Mouse (Mus musculus) liver, embryonic 12.5 days (tissue): ENCODE data around the gene Rundc3b. TPM values are rescaled to one million over a fixed set of nuclear protein-coding genes. Genes with fewer than 3 reads are reported as not detected.
A peak's percentile ranks its signal among the peaks of the same experiment; 100 is the strongest.

Experiments used
- ATAC-seq: fragments of 200-750 bp; cut with Nextera tagmentation; 2 replicates; pipeline ENCODE4 v1.8.0; 2017; ENCODE audit warnings: moderate number of reproducible peaks, mild to moderate bottlenecking, moderate library complexity
- H3K27ac ChIP-seq: fragments of 300-500 bp; sonication (generic); 2 replicates; pipeline ENCODE4 v1.5.1; 2016; ENCODE audit warnings: mild to moderate bottlenecking
- H3K27me3 ChIP-seq: fragments of 300-500 bp; sonication (generic); replicated peaks from 2 replicates; pipeline ENCODE4 v1.6.1; 2016; ENCODE audit warnings: mild to moderate bottlenecking, moderate library complexity
- H3K36me3 ChIP-seq: fragments of 300-500 bp; sonication (generic); 2 replicates; pipeline ENCODE4 v1.6.1; 2016; ENCODE audit warnings: mild to moderate bottlenecking, moderate library complexity
- H3K4me1 ChIP-seq: fragments of 300-500 bp; sonication (generic); 2 replicates; pipeline ENCODE4 v1.6.1; 2016
- H3K4me2 ChIP-seq: fragments of 300-500 bp; sonication (generic); 2 replicates; pipeline ENCODE4 v1.6.1; 2016; ENCODE audit warnings: mild to moderate bottlenecking, moderate library complexity
- H3K4me3 ChIP-seq: fragments of 300-500 bp; sonication (generic); 2 replicates; pipeline ENCODE4 v1.5.1; 2016; ENCODE audit warnings: mild to moderate bottlenecking, moderate library complexity
- H3K9ac ChIP-seq: fragments of 300-500 bp; sonication (generic); 2 replicates; pipeline ENCODE4 v1.6.1; 2016; ENCODE audit warnings: mild to moderate bottlenecking, moderate library complexity
- H3K9me3 ChIP-seq: fragments of 300-500 bp; sonication (generic); replicated peaks from 2 replicates; pipeline ENCODE4 v1.6.1; 2016; ENCODE audit warnings: mild to moderate bottlenecking, moderate library complexity
- WGBS: fragments of 180-500 bp; shearing (Covaris S2); methylation state at CpG from one replicate; pipeline ENCODE4 v1.1.7; 2016; ENCODE audit not compliant: insufficient replicate concordance; 5-methylcytosine and 5-hydroxymethylcytosine counted together
- polyA plus RNA-seq: library from polyadenylated mRNA; unstranded; fragments of >200 nt; fragmentation: Nextera tagmentation; extraction: Ambion mirVana; gene quantifications from 2 replicates; pipeline ENCODE4 v1.2.1, GENCODE M21; 2016

Gene Rundc3b
- polyA plus RNA-seq: 0.39 and 0.41 TPM in 2 replicates

DNA sequence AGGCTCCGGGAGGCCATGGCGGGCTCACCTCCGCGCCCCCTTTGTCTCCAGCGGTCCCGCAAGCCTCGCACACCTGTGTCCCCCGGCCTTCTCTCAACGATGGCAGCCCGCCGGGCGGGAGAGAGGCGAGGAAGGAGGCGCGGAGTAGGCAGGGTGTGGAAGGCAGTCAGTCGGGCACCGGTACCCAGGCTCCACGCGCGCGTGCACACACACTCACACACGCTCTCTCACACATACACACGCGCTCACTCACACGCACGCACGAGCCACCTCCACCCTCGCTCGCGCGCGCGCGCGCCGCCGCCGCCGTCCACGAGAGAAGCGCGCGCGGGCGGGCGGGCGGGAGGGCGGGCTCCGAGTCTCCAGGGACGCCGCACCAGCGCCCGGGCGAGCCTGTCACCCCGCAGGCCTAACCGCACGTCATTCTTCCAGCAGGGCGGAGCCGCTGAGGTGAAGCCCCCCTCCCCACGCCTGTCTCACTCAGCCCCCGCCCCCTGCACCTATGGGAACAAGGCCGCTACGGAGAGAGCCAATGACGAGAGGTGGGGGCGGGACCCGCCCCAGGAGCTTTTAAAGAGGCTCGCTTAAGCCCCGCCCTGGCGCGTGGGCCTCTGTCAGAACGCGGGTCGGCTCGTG, at the start of gene Rundc3b:
TSS of gene Rundc3b (minus strand) at position 357 of the 636 bp plus-strand sequence.
- 0 out of 2 replicates have a peak within 1 kb of the TSS, but pooled peaks have one; percentile 31 for H3K9ac ChIP-seq
- H3K36me3 ChIP-seq: no peaks in the 10 kb centered on the region
- peak within 1 kb of the TSS; percentile 93 for H3K4me2 ChIP-seq
- H3K4me1 ChIP-seq: peaks cover 11% of the 10 kb centered on the region
- no peak within 1 kb of the TSS for H3K27ac ChIP-seq
- no peaks in the 10 kb centered on the region for H3K9me3 ChIP-seq
- ATAC-seq: peak; percentile 93
- peak within 1 kb of the TSS; percentile 64 for H3K4me3 ChIP-seq
- peaks cover 19% of the 10 kb centered on the region for H3K27me3 ChIP-seq
- under 1% methylated on average over 45 of the region's 74 CpGs for WGBS

DNA sequence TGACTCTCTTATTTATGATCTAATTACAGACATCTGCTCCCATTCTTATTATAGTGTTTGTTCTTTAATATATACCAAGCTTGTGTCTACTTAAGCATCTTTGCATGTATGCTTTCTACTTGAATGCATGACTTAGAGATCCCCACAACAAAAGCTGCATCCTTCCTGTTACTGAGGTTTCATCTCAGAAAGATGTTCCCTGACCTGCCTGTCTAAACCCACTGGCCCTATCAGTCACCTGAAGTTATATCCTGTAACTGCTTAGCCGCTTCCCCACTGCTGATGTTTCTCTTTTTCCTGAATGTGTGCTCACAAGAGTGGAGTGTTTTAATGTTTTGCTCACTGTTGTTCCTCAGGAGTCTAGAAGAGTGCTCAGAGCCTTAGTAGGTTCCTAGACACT, 46.9 kb upstream of the Rundc3b start:
- no peak for ATAC-seq
- H3K4me3 ChIP-seq: no peak overlapping the region
- no peaks in the 10 kb centered on the region for H3K36me3 ChIP-seq
- no peaks in the 10 kb centered on the region for H3K27me3 ChIP-seq
- H3K4me2 ChIP-seq: no peak overlapping the region
- H3K4me1 ChIP-seq: no peaks in the 10 kb centered on the region
- H3K9ac ChIP-seq: no peak overlapping the region
- WGBS: 66% methylated on average over 1 of the region's 1 CpGs
- H3K9me3 ChIP-seq: no peaks in the 10 kb centered on the region
- no peak overlapping the region for H3K27ac ChIP-seq

DNA sequence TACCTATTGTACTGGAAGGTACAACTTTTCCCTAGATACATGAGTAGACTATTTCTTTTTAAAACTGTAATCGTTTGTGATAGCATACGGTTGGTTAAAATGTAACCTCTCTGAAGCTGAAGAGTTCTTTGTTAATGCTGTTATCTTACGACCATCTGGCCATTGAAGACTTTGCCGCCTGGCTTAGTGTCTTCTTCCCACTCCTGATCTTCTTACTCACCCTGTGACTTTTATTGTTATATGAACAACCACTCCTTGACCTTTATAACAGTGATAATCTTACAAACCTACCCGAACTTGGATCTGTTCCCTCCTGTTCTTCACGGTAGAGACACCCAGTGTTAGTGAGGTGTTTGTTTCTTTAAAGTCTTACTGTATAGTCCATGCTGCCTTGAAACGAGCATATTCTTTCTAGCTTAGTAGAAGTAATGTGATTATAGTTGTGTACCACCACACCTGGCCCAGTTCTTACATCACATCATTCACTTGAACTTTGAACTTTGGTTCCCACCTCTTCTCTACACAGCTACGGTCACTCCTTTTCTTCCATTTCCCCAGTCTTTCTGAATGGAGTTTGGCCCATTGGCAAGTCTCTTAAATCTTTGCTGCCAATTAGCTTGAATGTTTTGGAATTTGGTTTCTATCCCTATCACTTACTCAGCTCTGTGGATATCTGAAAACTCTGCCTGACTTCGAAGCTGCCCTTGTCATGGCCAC, 45.2 kb upstream of the Rundc3b start:
- ATAC-seq: no peak
- no peaks in the 10 kb centered on the region for H3K4me1 ChIP-seq
- 54% methylated on average over 9 of the region's 9 CpGs for WGBS
- H3K4me3 ChIP-seq: no peak overlapping the region
- no peaks in the 10 kb centered on the region for H3K27me3 ChIP-seq
- H3K9ac ChIP-seq: no peak overlapping the region
- no peaks in the 10 kb centered on the region for H3K36me3 ChIP-seq
- H3K4me2 ChIP-seq: no peak overlapping the region
- no peaks in the 10 kb centered on the region for H3K9me3 ChIP-seq
- no peak overlapping the region for H3K27ac ChIP-seq

DNA sequence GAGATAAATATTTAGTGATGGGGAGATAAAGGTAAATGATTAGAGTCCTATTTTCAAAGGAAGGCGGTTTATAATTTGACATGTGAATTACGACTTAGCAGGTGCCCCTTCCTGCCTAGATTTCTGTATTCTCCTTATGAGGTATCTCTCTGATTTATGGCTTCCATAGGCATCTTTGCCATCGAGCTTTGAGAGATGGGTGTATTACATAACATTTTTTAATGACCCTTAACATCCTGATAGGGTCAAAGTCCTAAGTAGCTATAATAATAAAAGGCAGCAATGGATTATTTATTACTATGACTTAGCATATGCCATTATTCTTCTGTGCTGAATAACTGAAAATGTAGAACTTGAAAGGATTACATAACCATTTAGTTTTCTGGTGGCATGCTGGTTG, 41.9 kb upstream of the Rundc3b start:
- Histone ChIP-seq H3K4me2 (no peak overlapping the region), H3K9me3 (no peaks in the 10 kb centered on the region), H3K4me3 (no peak overlapping the region), H3K36me3 (no peaks in the 10 kb centered on the region), H3K4me1 (no peaks in the 10 kb centered on the region), H3K27me3 (peaks cover 12% of the 10 kb centered on the region), H3K9ac (no peak overlapping the region), H3K27ac (no peak overlapping the region)
- 54% methylated on average over 3 of the region's 3 CpGs for WGBS
- ATAC-seq: no peak

DNA sequence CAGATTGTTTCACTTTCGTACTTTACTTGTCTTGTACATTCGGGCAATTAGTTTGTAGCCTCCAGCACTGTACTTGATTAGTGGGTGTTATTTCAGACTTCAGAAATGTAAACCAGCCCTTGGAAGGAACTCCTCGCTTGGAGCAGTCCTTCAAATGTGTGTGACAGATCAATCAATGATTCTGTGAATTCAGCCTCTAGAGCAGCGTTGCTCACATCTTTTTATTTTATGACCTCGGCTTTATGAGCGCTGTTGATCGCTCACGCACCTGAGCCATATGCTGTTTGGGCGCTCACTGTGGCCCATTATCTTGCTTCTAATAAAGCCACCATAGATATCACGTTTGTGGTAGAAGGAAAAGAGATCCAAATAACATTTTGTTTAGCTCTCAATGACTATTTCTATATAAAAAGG, 38.0 kb upstream of the Rundc3b start:
- no peaks in the 10 kb centered on the region for H3K9me3 ChIP-seq
- no peak overlapping the region for H3K27ac ChIP-seq
- no peak overlapping the region for H3K9ac ChIP-seq
- WGBS: 64% methylated on average over 10 of the region's 10 CpGs
- H3K36me3 ChIP-seq: no peaks in the 10 kb centered on the region
- peak overlapping the region; percentile 63 for H3K4me2 ChIP-seq
- no peak for ATAC-seq
- peak overlapping the region; percentile 44; the same call in 1 of the 2 replicates for H3K4me3 ChIP-seq
- no peaks in the 10 kb centered on the region for H3K4me1 ChIP-seq
- peaks cover 12% of the 10 kb centered on the region for H3K27me3 ChIP-seq

DNA sequence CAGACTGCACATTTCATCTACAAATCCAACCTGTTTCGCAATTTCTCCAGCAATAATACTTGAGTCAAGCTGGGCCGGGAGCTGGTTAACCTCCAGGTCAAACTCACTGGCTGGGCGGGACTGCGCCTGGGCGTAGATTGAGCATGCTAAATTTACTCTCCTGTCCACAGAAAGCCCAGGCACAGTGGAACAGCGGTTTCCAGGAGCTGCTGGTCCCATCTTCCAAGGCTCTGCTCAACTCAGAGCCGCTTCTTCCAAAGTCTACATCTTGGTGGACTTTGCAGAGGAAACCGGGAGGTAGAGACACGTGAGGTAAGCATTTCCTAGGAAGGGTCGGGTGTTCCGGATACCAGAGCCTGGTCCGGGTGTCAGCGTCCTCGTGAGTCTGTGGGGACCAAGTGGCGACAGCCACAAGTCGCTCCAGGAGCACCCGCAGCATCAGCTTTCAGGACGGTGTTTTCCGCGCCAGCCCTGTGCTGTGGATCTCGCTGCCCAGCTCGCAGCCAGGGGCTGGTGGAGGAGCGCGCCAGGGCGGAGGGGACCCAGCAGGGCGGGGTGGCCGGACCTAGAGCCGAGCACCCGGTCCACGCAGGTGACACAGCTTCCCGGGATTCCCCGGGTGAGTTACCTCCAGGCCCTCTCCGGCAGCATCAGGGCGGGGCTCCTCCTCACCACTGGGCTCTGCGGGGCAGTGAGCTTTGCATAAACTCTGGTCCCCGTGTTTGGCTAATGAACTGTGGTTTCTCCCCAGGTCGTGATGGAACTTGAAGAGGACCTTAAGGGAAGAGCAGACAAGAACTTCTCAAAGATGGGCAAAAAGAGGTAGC, 37.4 kb upstream of the Rundc3b start, which contains the start of gene Abcb1a:
TSS of gene Abcb1a (plus strand) at position 167 of the 827 bp plus-strand sequence.
- Histone ChIP-seq H3K4me1 (no peaks in the 10 kb centered on the region), H3K4me3 (peak within 1 kb of the TSS; percentile 44), H3K4me2 (peak within 1 kb of the TSS; percentile 63), H3K9ac (no peak within 1 kb of the TSS), H3K36me3 (no peaks in the 10 kb centered on the region), H3K9me3 (no peaks in the 10 kb centered on the region), H3K27me3 (peaks cover 12% of the 10 kb centered on the region), H3K27ac (no peak within 1 kb of the TSS)
- WGBS: 10% methylated on average over 37 of the region's 37 CpGs
- ATAC-seq: peak; percentile 57

DNA sequence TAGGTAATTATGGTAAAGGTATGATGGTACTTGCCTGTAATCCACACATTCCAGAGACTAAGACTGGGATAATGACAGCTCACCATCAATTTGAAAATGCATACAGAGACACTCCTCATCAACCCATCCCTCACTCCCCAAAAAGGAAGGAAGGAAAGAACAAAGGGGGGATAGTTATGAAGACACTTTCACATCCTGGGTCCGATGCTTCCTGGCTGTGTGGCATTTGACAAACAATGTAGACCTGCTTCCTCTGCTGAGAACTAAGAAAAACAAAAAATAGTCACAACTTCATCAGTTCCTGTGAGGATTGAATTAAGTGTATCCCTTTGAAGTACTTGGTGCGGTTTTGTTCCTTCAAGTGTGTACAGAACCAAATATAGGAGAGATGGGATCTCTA, 29.3 kb upstream of the Rundc3b start:
- WGBS: 62% methylated on average over 2 of the region's 2 CpGs
- Histone ChIP-seq H3K9me3 (no peaks in the 10 kb centered on the region), H3K27ac (no peak overlapping the region), H3K9ac (no peak overlapping the region), H3K4me1 (no peaks in the 10 kb centered on the region), H3K4me3 (no peak overlapping the region), H3K27me3 (no peaks in the 10 kb centered on the region), H3K4me2 (no peak overlapping the region), H3K36me3 (no peaks in the 10 kb centered on the region)
- no peak for ATAC-seq

DNA sequence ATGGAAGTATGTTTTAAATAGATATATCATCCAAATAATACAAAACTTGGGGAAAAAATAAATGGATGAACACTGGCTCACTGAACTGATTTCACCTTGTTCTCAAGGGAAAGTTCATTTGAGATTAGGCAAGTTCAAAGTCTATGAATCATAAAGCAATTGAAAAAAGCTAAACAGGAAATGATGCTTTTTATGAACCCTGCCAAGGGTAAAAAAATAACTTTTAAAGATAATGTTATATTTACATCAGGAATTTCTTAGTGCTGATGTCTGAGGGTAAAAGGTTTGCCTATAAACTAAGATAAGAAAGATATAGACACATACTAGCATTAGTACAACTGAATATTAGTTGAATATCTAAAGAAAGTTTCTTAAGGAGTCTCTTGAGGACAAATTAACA, 26.0 kb upstream of the Rundc3b start:
- no peak for ATAC-seq
- Histone ChIP-seq H3K4me2 (no peak overlapping the region), H3K4me1 (no peaks in the 10 kb centered on the region), H3K4me3 (no peak overlapping the region), H3K27ac (no peak overlapping the region), H3K27me3 (no peaks in the 10 kb centered on the region), H3K9ac (no peak overlapping the region), H3K36me3 (no peaks in the 10 kb centered on the region), H3K9me3 (no peaks in the 10 kb centered on the region)

DNA sequence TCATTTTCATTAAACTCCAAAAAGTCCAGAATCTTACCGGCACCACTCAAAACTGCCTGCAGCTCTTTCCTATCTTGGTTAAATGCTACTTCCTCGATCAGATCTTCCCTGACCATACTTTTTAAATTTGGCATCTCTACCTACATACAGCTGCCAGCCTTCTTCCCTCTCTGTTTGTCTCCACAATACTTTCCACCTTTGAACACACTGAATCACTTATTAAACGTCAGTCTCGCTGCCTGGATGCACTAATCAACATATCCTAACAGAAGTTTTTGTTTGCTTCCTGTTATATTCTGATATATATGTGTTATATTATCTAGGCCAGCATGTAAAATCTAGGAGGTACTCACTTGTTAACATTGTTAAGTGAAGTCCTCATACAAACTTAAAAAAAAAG, 25.5 kb upstream of the Rundc3b start:
- Histone ChIP-seq H3K27me3 (no peaks in the 10 kb centered on the region), H3K36me3 (no peaks in the 10 kb centered on the region), H3K4me2 (no peak overlapping the region), H3K27ac (no peak overlapping the region), H3K9me3 (no peaks in the 10 kb centered on the region), H3K9ac (no peak overlapping the region), H3K4me3 (no peak overlapping the region), H3K4me1 (no peaks in the 10 kb centered on the region)
- ATAC-seq: no peak
- 58% methylated on average over 4 of the region's 4 CpGs for WGBS

DNA sequence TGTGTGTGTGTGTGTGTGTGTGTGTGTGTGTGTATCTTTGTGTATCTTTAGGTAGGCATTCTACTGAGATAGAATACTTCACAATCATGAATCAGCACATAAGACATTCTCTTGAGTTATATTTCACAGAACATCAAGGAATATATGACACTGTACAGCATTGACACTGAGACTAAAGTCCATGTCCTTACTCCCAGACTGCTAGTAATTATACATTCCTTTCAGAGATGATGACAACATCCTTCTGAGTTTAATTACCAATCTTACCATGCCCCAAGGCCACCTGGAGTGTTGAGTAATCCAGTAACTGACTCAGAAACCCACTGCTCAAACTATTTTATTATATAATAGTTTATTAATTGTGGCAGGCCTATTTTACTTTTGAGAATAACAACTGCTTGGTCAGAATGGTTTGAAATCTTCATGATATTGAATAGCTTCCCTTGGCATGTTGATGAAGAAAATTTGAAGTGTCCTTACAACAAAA, 11.8 kb upstream of the Rundc3b start:
- ATAC-seq: no peak
- Histone ChIP-seq H3K9me3 (no peaks in the 10 kb centered on the region), H3K4me2 (no peak overlapping the region), H3K4me3 (no peak overlapping the region), H3K9ac (no peak overlapping the region), H3K27ac (no peak overlapping the region), H3K36me3 (no peaks in the 10 kb centered on the region), H3K27me3 (no peaks in the 10 kb centered on the region), H3K4me1 (no peaks in the 10 kb centered on the region)

DNA sequence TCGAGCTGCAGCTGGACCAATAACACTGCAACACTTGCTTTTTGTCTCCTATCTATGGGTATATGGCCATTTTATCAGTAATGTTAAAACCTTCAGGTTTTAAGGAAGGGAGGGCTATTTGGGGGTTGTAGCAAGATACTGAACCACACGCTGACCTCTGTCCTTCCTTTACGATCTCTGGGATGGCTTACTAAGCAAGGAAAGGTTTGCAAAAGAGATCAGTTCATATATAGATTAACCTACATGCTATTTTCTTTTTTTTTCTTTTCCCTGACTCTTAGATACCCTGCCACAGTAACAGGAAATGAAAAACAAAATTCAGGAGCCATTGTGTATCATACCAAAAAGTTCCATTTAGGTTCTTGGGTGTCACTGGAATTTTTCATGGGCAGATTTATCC, 10.1 kb upstream of the Rundc3b start:
- WGBS: 58% methylated on average over 3 of the region's 3 CpGs
- no peak overlapping the region for H3K9ac ChIP-seq
- ATAC-seq: no peak
- H3K27ac ChIP-seq: no peak overlapping the region
- no peaks in the 10 kb centered on the region for H3K9me3 ChIP-seq
- no peaks in the 10 kb centered on the region for H3K4me1 ChIP-seq
- H3K4me2 ChIP-seq: no peak overlapping the region
- no peak overlapping the region for H3K4me3 ChIP-seq
- H3K36me3 ChIP-seq: no peaks in the 10 kb centered on the region
- no peaks in the 10 kb centered on the region for H3K27me3 ChIP-seq

DNA sequence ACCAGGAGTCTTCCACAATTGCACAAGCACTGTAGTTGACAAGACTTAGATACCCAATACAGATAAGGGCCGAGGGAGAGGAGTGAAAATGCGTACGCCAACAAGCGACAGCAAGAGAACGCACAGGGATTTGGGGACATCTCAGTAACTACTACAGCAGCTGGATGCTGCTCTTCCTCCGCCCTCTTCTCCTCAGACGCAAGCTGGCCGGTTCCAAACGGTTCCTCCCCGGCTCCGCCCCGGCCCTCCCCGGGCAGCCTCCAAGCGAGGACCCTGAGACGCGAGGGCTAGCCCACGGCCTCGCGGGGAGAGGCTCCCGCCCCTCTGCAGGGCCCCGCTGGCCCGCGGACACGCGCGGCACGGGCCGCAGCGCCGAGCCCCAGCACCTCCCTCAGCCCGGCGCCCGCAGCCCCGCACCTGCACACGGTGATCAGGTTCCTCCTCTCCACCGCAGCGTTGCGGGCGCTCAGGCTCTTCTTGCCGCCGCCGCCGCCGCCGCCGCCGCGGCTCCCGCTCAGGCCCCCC, 619 bp downstream of the Rundc3b start:
- no peak overlapping the region for H3K27ac ChIP-seq
- H3K9me3 ChIP-seq: no peaks in the 10 kb centered on the region
- peak; percentile 41 for ATAC-seq
- no peaks in the 10 kb centered on the region for H3K36me3 ChIP-seq
- peaks cover 19% of the 10 kb centered on the region for H3K27me3 ChIP-seq
- H3K4me2 ChIP-seq: peak overlapping the region; percentile 93
- H3K9ac ChIP-seq: 0 out of 2 replicates have a peak overlapping the region, but pooled peaks have one; percentile 31
- peaks cover 11% of the 10 kb centered on the region for H3K4me1 ChIP-seq
- WGBS: 1% methylated on average over 43 of the region's 49 CpGs
- H3K4me3 ChIP-seq: peak overlapping the region; percentile 64
